Mouse (Mus musculus) adrenal gland, adult 18-20 months (tissue): Measurements from ENCODE around the gene Scfd1. TPM values are rescaled to one million over a fixed set of nuclear protein-coding genes. Genes with fewer than 3 reads are reported as not detected.

Experiments used
- DNase-seq, 2 experiments: peaks; one replicate each; pipeline ENCODE4 v3.0.0; 2021 to 2022; ENCODE audit warnings: low spot score in 2 of 2
- total RNA-seq, 2 experiments: library from RNA; stranded (reverse); gene quantifications; 1 replicate in 1 of 2; 2 replicates in 1 of 2; pipeline ENCODE4 v1.2.3; 2021

Scfd1 gene
- total RNA-seq, 2 experiments from 2014 or later: 54.2 to 64.6 TPM

DNA sequence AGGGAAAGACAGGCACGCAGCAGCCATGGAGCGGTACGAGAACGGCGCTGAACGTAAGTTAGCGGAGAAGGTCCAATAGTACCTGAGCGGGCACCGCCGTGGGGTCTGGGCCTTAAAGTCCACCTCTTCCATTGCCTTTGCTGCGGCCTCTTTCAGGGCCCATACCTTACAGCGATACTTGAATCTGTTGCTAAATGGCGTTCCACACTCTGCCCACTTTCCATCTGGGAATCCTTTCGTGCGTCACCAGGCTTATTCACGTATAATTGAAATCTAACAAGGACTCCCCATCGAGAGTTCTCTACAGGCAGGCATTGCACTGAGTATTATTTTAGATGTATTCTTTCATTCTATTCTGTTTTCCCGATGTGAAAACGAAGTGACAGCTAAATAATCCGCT lies 117.3 kb downstream of the Scfd1 start:
- no peak for DNase-seq

Other genes with a start within 250 kb of the Scfd1 start
- 1 to 10 TPM; 5.3 to 8.0 TPM for gene G2e3, start 29.4 kb upstream of the Scfd1 start, total RNA-seq
- 1 to 10 TPM in 1 of 2 experiments, under 1 TPM in 1; 0.13 to 2.0 TPM for gene Coch, start 215.8 kb downstream of the Scfd1 start, total RNA-seq